Mouse (Mus musculus) ES-E14 (cell line): ENCODE data around the gene Lrrc42.

Experiments
- CHD2 ChIP-seq: IDR thresholded peaks from 2 replicates; pipeline ENCODE4 v1.6.1; 2014; ENCODE audit warnings: mild to moderate bottlenecking, low read depth, low read length, inconsistent platforms
- MAFK ChIP-seq: IDR thresholded peaks from 2 replicates; pipeline ENCODE4 v1.6.1; 2014; ENCODE audit warnings: mild to moderate bottlenecking, low read depth, low read length, inconsistent platforms; ENCODE audit not compliant: insufficient read depth
- ZNF384 ChIP-seq: IDR thresholded peaks from 2 replicates; pipeline ENCODE4 v1.6.1; 2012; ENCODE audit warnings: low read depth, low read length, inconsistent platforms

DNA sequence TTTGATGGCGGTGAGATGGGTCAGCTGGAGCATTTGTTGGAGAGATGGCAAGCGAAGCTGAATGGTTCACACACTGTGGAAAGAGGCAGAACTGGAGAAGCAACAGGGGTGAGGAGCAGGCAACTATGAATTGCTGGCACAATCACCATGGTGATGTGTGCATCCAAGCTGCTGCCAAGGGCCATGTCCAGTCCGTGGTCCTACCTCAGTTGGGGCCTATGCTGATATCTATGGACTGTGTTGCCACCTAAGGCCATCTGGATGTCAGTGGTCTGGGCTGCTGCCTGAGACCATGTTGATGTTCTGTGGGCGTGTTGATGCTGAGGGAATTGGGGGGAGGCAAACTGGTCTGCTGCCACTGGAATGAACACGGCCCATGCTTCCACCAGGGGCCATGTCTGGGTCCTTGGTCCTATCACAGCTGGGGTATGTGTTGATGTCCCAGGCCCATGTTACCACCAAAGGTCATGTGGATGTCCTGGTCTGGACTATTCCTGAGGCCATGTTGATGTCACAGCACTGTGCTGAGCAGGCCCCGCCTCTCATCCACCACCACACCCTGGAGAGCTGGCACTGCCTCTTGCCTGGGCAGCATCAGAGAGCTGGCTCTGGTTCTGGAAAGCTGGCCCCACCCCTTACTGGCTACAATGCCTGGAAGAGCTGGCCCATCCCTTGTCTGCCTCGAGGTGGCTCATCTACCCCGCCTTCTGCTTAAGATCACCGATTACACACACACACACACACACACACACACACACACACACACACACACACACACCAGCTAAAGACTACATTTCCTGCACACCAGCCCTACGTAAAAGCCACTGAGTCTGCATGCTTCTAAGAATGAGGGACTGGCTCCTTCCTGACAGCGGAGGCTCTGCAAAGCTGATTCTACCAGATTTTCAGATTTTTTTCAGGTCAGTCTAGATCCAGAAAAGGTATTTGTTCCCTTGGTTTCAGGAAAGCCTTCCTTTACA is 29.8 kb downstream of the Lrrc42 start:
- no peak for TF ChIP-seq ZNF384
- no peak for TF ChIP-seq CHD2
- TF ChIP-seq MAFK = no peak
